ENCODE assay signal across 34 mouse cellular contexts in genomic region chr6:31292081-31292480, GRCm38 (mm10).
"Had no signal": no experiment of that assay in that cellular context is flagged by ENCODE, and none has a peak within 500 bp of the region (broad histone marks: within the 10 kb centered on the region; RNA-seq: fewer than 3 reads in every experiment).

No protein-coding gene starts in this region.

- H3K9ac ChIP-seq: heart, embryonic 13.5 days; heart, embryonic 15.5 days; hindbrain, embryonic 12.5 days; hindbrain, embryonic 13.5 days; hindbrain, embryonic 14.5 days; hindbrain, embryonic 15.5 days; intestine, embryonic 15.5 days; kidney, embryonic 15.5 days had no signal

- ATAC-seq: hindbrain, embryonic 16.5 days; hindbrain, postnatal 0 days; inflammation-experienced regulatory T-cells, adult 6 months; intestine, embryonic 15.5 days; intestine, embryonic 16.5 days; intestine, postnatal 0 days had no signal

- H3K27ac ChIP-seq: heart, embryonic 10.5 days; heart, embryonic 13.5 days; heart, embryonic 15.5 days; hindbrain, embryonic 10.5 days; hindbrain, embryonic 12.5 days; hindbrain, embryonic 13.5 days; hindbrain, embryonic 14.5 days; hindbrain, embryonic 15.5 days; hindbrain, postnatal 0 days; intestine, embryonic 15.5 days; kidney, embryonic 15.5 days; kidney, postnatal 0 days; layer of hippocampus, adult 2 months had no signal

- H3K4me3 ChIP-seq: heart, embryonic 10.5 days; heart, embryonic 13.5 days; heart, embryonic 15.5 days; hindbrain, embryonic 10.5 days; hindbrain, embryonic 12.5 days; hindbrain, embryonic 13.5 days; hindbrain, embryonic 15.5 days; intestine, embryonic 15.5 days; kidney, embryonic 15.5 days; layer of hippocampus, adult 2 months had no signal

- H3K27me3 ChIP-seq: heart, embryonic 15.5 days; hindbrain, embryonic 12.5 days; hindbrain, embryonic 13.5 days; hindbrain, embryonic 15.5 days; intestine, embryonic 15.5 days; kidney, embryonic 15.5 days had no signal

- H3K4me2 ChIP-seq: heart, embryonic 11.5 days; heart, embryonic 13.5 days; heart, embryonic 15.5 days; hindbrain, embryonic 12.5 days; hindbrain, embryonic 13.5 days; hindbrain, embryonic 14.5 days; hindbrain, embryonic 15.5 days; intestine, embryonic 15.5 days; kidney, embryonic 15.5 days had no signal

- H3K4me1 ChIP-seq: hindbrain, embryonic 12.5 days had no signal

- H3K9me3 ChIP-seq: heart, embryonic 10.5 days; heart, embryonic 13.5 days; heart, embryonic 15.5 days; hindbrain, embryonic 10.5 days; hindbrain, embryonic 12.5 days; hindbrain, embryonic 13.5 days; hindbrain, embryonic 15.5 days; intestine, embryonic 15.5 days; kidney, embryonic 15.5 days had no signal

- H3K36me3 ChIP-seq: heart, embryonic 10.5 days; heart, embryonic 13.5 days; heart, embryonic 15.5 days; hindbrain, embryonic 10.5 days; hindbrain, embryonic 12.5 days; hindbrain, embryonic 13.5 days; hindbrain, embryonic 15.5 days; intestine, embryonic 15.5 days; kidney, embryonic 15.5 days had no signal

- DNase-seq: heart, postnatal 10 days; heart, postnatal 14 days; heart, postnatal 36 days; heart, postnatal 4 days; kidney, adult 11 months; kidney, adult 18-20 months; kidney, adult 2 months; kidney, adult 8-10 months; kidney, adult 9 months; kidney, postnatal 10 days; kidney, postnatal 14 days; kidney, postnatal 25 days; kidney, postnatal 36 days; kidney, postnatal 4 days; layer of hippocampus, adult 9-11 months; layer of hippocampus, postnatal 36 days had no signal
